Mouse (Mus musculus) myocyte (in vitro differentiated cells): ENCODE measurements around the gene Ppp3r2. TPM values are rescaled to one million over a fixed set of nuclear protein-coding genes. Genes with fewer than 3 reads are reported as not detected.
A peak's percentile ranks its signal among the peaks of the same experiment; 100 is the strongest.

Experiments used
- H3K27me3 ChIP-seq: one replicate; pipeline ENCODE4 v1.6.1; 2011; ENCODE audit not compliant: control insufficient read depth, insufficient read depth, insufficient read length
- H3K36me3 ChIP-seq: one replicate; pipeline ENCODE4 v1.6.1; 2011; ENCODE audit not compliant: control insufficient read depth, insufficient read depth
- H3K4me2 ChIP-seq: one replicate; pipeline ENCODE4 v1.6.1; 2011; ENCODE audit warnings: low read depth, control low read depth
- H3K4me3 ChIP-seq: one replicate; pipeline ENCODE4 v1.5.1; 2011; ENCODE audit warnings: mild to moderate bottlenecking, control low read depth, moderate library complexity
- H3K79me2 ChIP-seq: one replicate; pipeline ENCODE4 v1.6.1; 2011; ENCODE audit not compliant: control insufficient read depth, insufficient read depth
- H3ac ChIP-seq: one replicate; pipeline ENCODE4 v1.6.1; 2011; ENCODE audit not compliant: control insufficient read depth, insufficient read length
- CEBPB ChIP-seq: IDR thresholded peaks from 2 replicates; pipeline ENCODE4 v1.6.1; 2011; ENCODE audit warnings: mild to moderate bottlenecking, moderate library complexity; ENCODE audit not compliant: poor library complexity, insufficient read depth, severe bottlenecking
- E2F4 ChIP-seq: IDR thresholded peaks from one replicate; pipeline ENCODE4 v1.6.1; 2011; ENCODE audit warnings: mild to moderate bottlenecking, control low read depth, moderate library complexity; ENCODE audit not compliant: insufficient read depth
- MAX ChIP-seq: IDR thresholded peaks from one replicate; pipeline ENCODE4 v1.6.1; 2011; ENCODE audit warnings: low read depth, mild to moderate bottlenecking, control low read depth
- MYOD1 ChIP-seq, 3 experiments: IDR thresholded peaks; one replicate each; pipeline ENCODE4 v1.6.1; 2011; ENCODE audit warnings: control low read depth in 2 of 3, low read depth in 2 of 3, mild to moderate bottlenecking in 2 of 3, moderate library complexity in 1 of 3; ENCODE audit not compliant: insufficient read length in 2 of 3, control insufficient read depth in 1 of 3
- MYOG ChIP-seq, 3 experiments: IDR thresholded peaks; one replicate each; pipeline ENCODE4 v1.6.1; 2011; ENCODE audit warnings: control low read depth in 2 of 3, low read depth in 2 of 3, mild to moderate bottlenecking in 2 of 3; ENCODE audit not compliant: insufficient read length in 2 of 3, control insufficient read depth in 1 of 3, insufficient read depth in 1 of 3
- POLR2A ChIP-seq: IDR thresholded peaks from one replicate; pipeline ENCODE4 v1.6.1; 2011; ENCODE audit warnings: low read depth, mild to moderate bottlenecking, control low read depth, moderate library complexity; ENCODE audit not compliant: insufficient read length
- POLR2AphosphoS2 ChIP-seq: IDR thresholded peaks from one replicate; pipeline ENCODE4 v1.6.1; 2011; ENCODE audit warnings: low read depth, control low read depth; ENCODE audit not compliant: insufficient read length
- REST ChIP-seq: IDR thresholded peaks from one replicate; pipeline ENCODE4 v1.6.1; 2011; ENCODE audit warnings: mild to moderate bottlenecking, control low read depth, moderate library complexity; ENCODE audit not compliant: insufficient read depth, insufficient read length
- SRF ChIP-seq: IDR thresholded peaks from one replicate; pipeline ENCODE4 v1.6.1; 2011; ENCODE audit warnings: low read depth; ENCODE audit not compliant: control insufficient read depth, insufficient read length
- TCF12 ChIP-seq: IDR thresholded peaks from one replicate; pipeline ENCODE4 v1.6.1; 2011; ENCODE audit warnings: mild to moderate bottlenecking, control low read depth; ENCODE audit not compliant: poor library complexity, insufficient read depth, severe bottlenecking
- TCF3 ChIP-seq: IDR thresholded peaks from one replicate; pipeline ENCODE4 v1.6.1; 2011; ENCODE audit warnings: low read depth, control low read depth; ENCODE audit not compliant: insufficient read length
- USF1 ChIP-seq: IDR thresholded peaks from one replicate; pipeline ENCODE4 v1.6.1; 2011; ENCODE audit warnings: low read depth, mild to moderate bottlenecking, control low read depth, moderate library complexity
- polyA plus RNA-seq: library from polyadenylated mRNA; unstranded; fragments of >200 nt; fragmentation: generic; extraction: Trizol; gene quantifications from one replicate; pipeline ENCODE4 v1.2.1, GENCODE M21; 2012; ENCODE audit warnings: missing spikeins

Gene Ppp3r2
- not detected for polyA plus RNA-seq

DNA sequence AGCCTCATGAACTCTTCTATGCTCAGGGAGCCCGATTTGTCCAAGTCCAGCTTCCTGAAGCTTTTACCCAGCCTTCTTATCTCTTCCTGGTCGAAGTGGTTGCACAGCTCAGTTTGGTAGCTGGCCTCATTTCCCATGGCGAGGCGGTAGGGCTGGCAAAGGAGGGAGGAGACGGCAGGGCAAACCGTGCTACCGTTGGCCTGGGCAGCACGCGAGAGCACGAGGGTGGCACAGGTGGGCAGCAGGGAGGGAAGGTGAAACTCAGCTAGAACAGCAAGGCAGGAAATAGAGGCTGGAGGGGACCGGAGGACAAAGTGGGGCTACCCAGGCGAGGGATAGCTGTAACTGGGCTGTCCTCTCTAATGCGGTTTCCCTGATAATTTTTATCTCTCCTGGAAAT, at the start of gene Ppp3r2:
TSS of gene Ppp3r2 (minus strand) at position 213 of the 400 bp plus-strand sequence.
- Histone ChIP-seq H3ac (no peak within 1 kb of the TSS), H3K36me3 (no peaks in the 10 kb centered on the region), H3K79me2 (no peaks in the 10 kb centered on the region), H3K27me3 (no peaks in the 10 kb centered on the region), H3K4me3 (no peak within 1 kb of the TSS), H3K4me2 (peak within 1 kb of the TSS; percentile 69)
- TF ChIP-seq REST, result no peak
- TF ChIP-seq POLR2A, result no peak
- TF ChIP-seq CEBPB, result no peak
- no peak for TF ChIP-seq MAX
- no peak for TF ChIP-seq POLR2AphosphoS2
- TF ChIP-seq TCF3, result no peak
- no peak for TF ChIP-seq TCF12
- TF ChIP-seq SRF, result no peak
- no peak for TF ChIP-seq MYOG (IDR thresholded peaks at IDR 0.05; ENCODE audit: control insufficient read depth in 1 of 3, insufficient read depth in 1 of 3, insufficient read length in 2 of 3, low read depth in 2 of 3)

DNA sequence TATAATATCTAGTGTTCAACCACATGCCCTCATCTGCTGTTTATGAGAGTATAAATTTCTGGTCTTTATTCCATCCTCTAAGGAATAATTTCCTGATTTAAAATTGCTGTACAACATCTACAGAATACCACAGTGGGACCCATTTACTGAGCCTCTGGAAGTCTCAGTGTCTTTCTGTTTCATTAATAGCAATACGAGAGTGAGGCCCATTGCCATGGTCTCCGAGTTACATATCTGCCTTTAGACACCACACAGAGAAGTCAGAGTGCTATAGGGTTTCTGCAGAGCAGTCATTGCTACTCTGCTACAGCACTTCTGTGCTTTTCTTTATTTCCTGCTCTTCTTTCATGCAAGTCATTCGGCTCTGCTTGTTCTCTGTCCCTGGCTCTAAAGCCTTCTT, 47.5 kb upstream of the Ppp3r2 start:
- no peaks in the 10 kb centered on the region for H3K27me3 ChIP-seq
- no peak overlapping the region for H3ac ChIP-seq
- no peak overlapping the region for H3K4me2 ChIP-seq
- H3K79me2 ChIP-seq, result no peaks in the 10 kb centered on the region
- no peaks in the 10 kb centered on the region for H3K36me3 ChIP-seq
- TF ChIP-seq CEBPB (no peak), SRF (no peak), MAX (no peak), MYOD1 (IDR thresholded peaks at IDR 0.05; ENCODE audit: control insufficient read depth in 1 of 3, insufficient read length in 2 of 3, low read depth in 2 of 3) (no peak), USF1 (no peak), POLR2A (no peak), TCF12 (no peak), POLR2AphosphoS2 (no peak), E2F4 (no peak), REST (no peak), TCF3 (no peak), MYOG (IDR thresholded peaks at IDR 0.05; ENCODE audit: control insufficient read depth in 1 of 3, insufficient read depth in 1 of 3, insufficient read length in 2 of 3, low read depth in 2 of 3) (no peak)
- no peak overlapping the region for H3K4me3 ChIP-seq

DNA sequence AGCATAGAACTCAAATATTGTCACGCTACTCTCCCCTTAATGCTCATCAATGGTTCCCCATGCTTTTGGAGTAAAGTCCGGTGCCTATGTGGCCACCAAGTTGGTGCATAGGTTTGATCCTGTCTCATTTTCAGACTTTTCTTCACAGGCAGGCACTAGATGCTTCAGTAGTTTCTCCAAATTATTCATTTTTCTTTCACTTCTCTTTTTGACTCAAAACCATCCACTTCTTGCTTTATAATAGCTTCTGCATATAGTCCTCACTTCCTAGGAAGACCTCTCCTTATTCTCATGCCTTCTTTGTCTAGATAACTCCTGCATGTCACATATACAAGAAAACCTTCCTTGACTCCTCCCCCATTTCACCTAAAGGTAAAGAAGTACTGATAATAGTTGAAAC, 42.1 kb upstream of the Ppp3r2 start:
- no peak for TF ChIP-seq REST
- TF ChIP-seq CEBPB, result no peak
- TF ChIP-seq USF1, result no peak
- no peak for TF ChIP-seq MYOD1 (IDR thresholded peaks at IDR 0.05; ENCODE audit: control insufficient read depth in 1 of 3, insufficient read length in 2 of 3, low read depth in 2 of 3)
- no peak for TF ChIP-seq TCF12
- TF ChIP-seq POLR2AphosphoS2, result no peak
- TF ChIP-seq TCF3, result no peak
- no peak for TF ChIP-seq SRF
- TF ChIP-seq POLR2A, result no peak
- no peak for TF ChIP-seq E2F4
- TF ChIP-seq MAX, result no peak
- no peak for TF ChIP-seq MYOG (IDR thresholded peaks at IDR 0.05; ENCODE audit: control insufficient read depth in 1 of 3, insufficient read depth in 1 of 3, insufficient read length in 2 of 3, low read depth in 2 of 3)
- Histone ChIP-seq H3K36me3 (no peaks in the 10 kb centered on the region), H3K4me2 (no peak overlapping the region), H3K27me3 (no peaks in the 10 kb centered on the region), H3K4me3 (no peak overlapping the region), H3ac (no peak overlapping the region), H3K79me2 (no peaks in the 10 kb centered on the region)

DNA sequence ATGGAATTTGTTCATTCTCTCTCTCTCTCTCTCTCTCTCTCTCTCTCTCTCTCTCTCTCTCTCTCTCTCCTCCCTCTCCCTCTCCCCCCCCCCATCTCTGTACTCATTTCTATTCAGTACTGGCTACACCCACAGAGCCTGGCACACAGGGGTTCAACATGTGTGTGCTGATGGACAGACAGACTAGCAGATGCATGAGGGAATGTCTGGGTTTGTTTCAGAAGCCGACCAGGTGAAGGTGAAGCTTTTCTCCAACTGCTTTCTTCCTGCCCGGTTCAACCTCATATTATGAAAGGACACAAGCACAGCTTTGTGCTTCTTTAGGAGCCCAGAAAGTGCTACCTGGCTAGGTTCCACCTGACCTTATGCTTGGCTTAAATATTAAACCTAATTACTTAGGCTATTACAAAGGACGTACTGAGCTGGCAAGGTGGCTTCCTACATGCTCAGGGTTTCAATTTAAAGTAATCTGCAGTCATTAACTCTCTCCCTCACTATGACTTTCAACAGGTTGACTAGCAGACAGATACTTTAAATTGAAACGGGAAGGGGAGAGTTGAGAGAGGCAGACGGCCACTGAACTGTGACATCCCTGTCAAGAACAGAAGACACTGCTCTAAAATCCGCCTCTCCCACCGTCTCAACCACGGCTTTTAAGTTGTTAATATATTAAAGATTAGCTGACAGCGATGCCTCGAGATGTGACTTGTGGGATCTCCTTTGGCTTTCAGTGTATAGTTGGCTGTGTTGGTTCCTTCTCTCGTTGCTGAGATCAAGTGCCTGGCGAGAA, 9.8 kb upstream of the Ppp3r2 start:
- Histone ChIP-seq H3K27me3 (peaks cover 8% of the 10 kb centered on the region), H3K4me3 (no peak overlapping the region), H3ac (no peak overlapping the region), H3K79me2 (no peaks in the 10 kb centered on the region), H3K36me3 (no peaks in the 10 kb centered on the region), H3K4me2 (no peak overlapping the region)
- TF ChIP-seq REST, result no peak
- no peak for TF ChIP-seq MYOG (IDR thresholded peaks at IDR 0.05; ENCODE audit: control insufficient read depth in 1 of 3, insufficient read depth in 1 of 3, insufficient read length in 2 of 3, low read depth in 2 of 3)
- TF ChIP-seq MYOD1 (IDR thresholded peaks at IDR 0.05; ENCODE audit: control insufficient read depth in 1 of 3, insufficient read length in 2 of 3, low read depth in 2 of 3), result no peak
- no peak for TF ChIP-seq USF1
- TF ChIP-seq E2F4, result no peak
- TF ChIP-seq POLR2A, result no peak
